Mouse (Mus musculus) naive thymus-derived CD4-positive, alpha-beta T cell, adult 2 months (primary cell): ENCODE measurements around the gene Gm21858.
"Not testable (repeated sequence)": the region's sequence is repeated elsewhere in the genome, so short reads cannot be mapped to it uniquely, and the experiment has no call there.

Source experiments
- DNase-seq: peaks from one replicate; pipeline ENCODE4 v3.0.0-alpha.2; 2011; ENCODE audit warnings: low read depth

Gene Gm21858

GRCm38 (mm10) chrY:55731456-55731855 lies at the start of gene Gm21858:
TSS of gene Gm21858 (plus strand) at chrY:55731756.
- DNase-seq: not testable (repeated sequence)
